Comparison of ENCODE assay signal across 8 mouse cellular contexts in the genomic region with DNA sequence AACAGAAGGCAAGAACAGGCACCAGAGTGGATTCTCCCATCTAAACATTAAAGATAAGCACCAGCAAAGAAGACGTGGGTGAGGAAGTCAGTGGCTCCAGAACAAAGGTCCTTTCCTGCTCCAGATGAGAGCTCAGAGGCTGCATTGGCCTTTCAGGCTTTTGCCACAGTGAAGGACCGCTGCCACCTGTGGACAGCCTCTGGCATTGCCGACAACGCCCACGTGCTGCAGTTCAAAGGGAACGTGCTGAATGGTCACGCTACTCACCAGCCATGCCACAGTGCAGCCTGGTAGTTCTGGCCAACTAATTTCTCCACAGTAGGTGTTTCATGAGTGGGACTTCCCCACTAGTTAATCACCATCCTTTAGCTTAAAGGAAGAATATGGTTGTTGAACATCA.
DNase-seq lines count a peak whose midpoint lies in the region.

No protein-coding gene starts in this region.

- intact Hi-C loops in heart, postnatal 10 days (cut with DNase I), result loop anchor here (2.0 to 5.0 kb wide), 2 partner anchors 324 to 365 kb away; partner anchors contain the start of gene Dmrt2

- peak; percentile 55 to 68 for DNase-seq in heart, postnatal 10 days
- DNase-seq in heart, adult 11 months, result no peak
- DNase-seq in Muller cell, postnatal 12 days (ENCODE audit: inconsistent ontology term), result peak; percentile 17
- peak; percentile 35 for DNase-seq in embryo, embryonic 11.5 days (ENCODE audit: low read depth, low spot score)
- peak; percentile 72 for DNase-seq in kidney, adult 9 months
- peak; percentile 12 for DNase-seq in lung, postnatal 25 days (ENCODE audit: low spot score)
- peak; percentile 19 to 66 for DNase-seq in urinary bladder, postnatal 4 days (ENCODE audit: low spot score in 2 of 2)
- no peak for DNase-seq in left cerebral cortex, adult 9 months (ENCODE audit: low spot score in 2 of 2)

Comparison
In these comparisons a context has a peak if more than half of its experiments do, and no peak if none do; other contexts are left out.
1. DNase-seq: peak in heart, postnatal 10 days (2 of 2), Muller cell, postnatal 12 days (single experiment), embryo, embryonic 11.5 days (single experiment), kidney, adult 9 months (single experiment), lung, postnatal 25 days (single experiment) and urinary bladder, postnatal 4 days (2 of 2); none in heart, adult 11 months (single experiment) and left cerebral cortex, adult 9 months (0 of 2).